Mouse (Mus musculus) E14TG2a.4 (cell line): ENCODE results near the gene Brms1.

ENCODE experiments used
- CTCF ChIP-seq: conservative IDR thresholded peaks from 2 replicates; pipeline ENCODE4 v1.5.1; 2014; ENCODE audit warnings: low read length
- NANOG ChIP-seq: IDR thresholded peaks from 2 replicates; pipeline ENCODE4 v1.6.1; 2014; ENCODE audit warnings: borderline replicate concordance, low read length, mixed read lengths
- POU5F1 ChIP-seq: IDR thresholded peaks from 2 replicates; pipeline ENCODE4 v1.6.1; 2014; ENCODE audit warnings: low read length, borderline replicate concordance

GRCm38 (mm10) chr19:5079279-5079678 lies 38.1 kb downstream of the Brms1 start:
- TF ChIP-seq CTCF (no peak), POU5F1 (no peak), NANOG (no peak)
